Mouse (Mus musculus) limb, embryonic 12.5 days (tissue): Measurements from ENCODE around the gene Abcc9. TPM values are rescaled to one million over a fixed set of nuclear protein-coding genes. Genes with fewer than 3 reads are reported as not detected.
A peak's percentile ranks its signal among the peaks of the same experiment; 100 is the strongest.

ENCODE experiments used
- ATAC-seq: fragments of 200-750 bp; cut with Nextera tagmentation; 2 replicates; pipeline ENCODE4 v1.8.0; 2017; ENCODE audit warnings: low read depth, moderate TSS enrichment; ENCODE audit not compliant: insufficient number of reproducible peaks, insufficient read depth, low FRiP score, low TSS enrichment
- H3K27ac ChIP-seq: fragments of 300-500 bp; sonication (generic); 2 replicates; pipeline ENCODE4 v1.5.1; 2016; ENCODE audit warnings: mild to moderate bottlenecking, moderate library complexity
- H3K27me3 ChIP-seq: fragments of 300-500 bp; sonication (generic); 2 replicates; pipeline ENCODE4 v1.6.1; 2016; ENCODE audit warnings: mild to moderate bottlenecking, moderate library complexity
- H3K36me3 ChIP-seq: fragments of 300-500 bp; sonication (generic); 2 replicates; pipeline ENCODE4 v1.6.1; 2016; ENCODE audit warnings: mild to moderate bottlenecking, moderate library complexity
- H3K4me1 ChIP-seq: fragments of 300-500 bp; sonication (generic); replicated peaks from 2 replicates; pipeline ENCODE4 v1.6.1; 2016
- H3K4me2 ChIP-seq: fragments of 300-500 bp; sonication (generic); 2 replicates; pipeline ENCODE4 v1.6.1; 2016; ENCODE audit warnings: mild to moderate bottlenecking, moderate library complexity
- H3K4me3 ChIP-seq: fragments of 300-500 bp; sonication (generic); replicated peaks from 2 replicates; pipeline ENCODE4 v1.5.1; 2016; ENCODE audit warnings: mild to moderate bottlenecking
- H3K9ac ChIP-seq: fragments of 300-500 bp; sonication (generic); replicated peaks from 2 replicates; pipeline ENCODE4 v1.6.1; 2016; ENCODE audit warnings: mild to moderate bottlenecking, moderate library complexity
- H3K9me3 ChIP-seq: fragments of 300-500 bp; sonication (generic); 2 replicates; pipeline ENCODE4 v1.6.1; 2016; ENCODE audit warnings: mild to moderate bottlenecking, moderate library complexity
- WGBS: fragments of 180-500 bp; shearing (Covaris S2); methylation state at CpG from one replicate; pipeline ENCODE4 v1.1.7; 2016; 5-methylcytosine and 5-hydroxymethylcytosine counted together
- polyA plus RNA-seq: library from polyadenylated mRNA; unstranded; fragments of >200 nt; fragmentation: Nextera tagmentation; extraction: Ambion mirVana; gene quantifications from 2 replicates; pipeline ENCODE4 v1.2.1, GENCODE M21; 2016

Abcc9 gene
- polyA plus RNA-seq, 1 experiment from 2014 or later, result 0.53 TPM

DNA sequence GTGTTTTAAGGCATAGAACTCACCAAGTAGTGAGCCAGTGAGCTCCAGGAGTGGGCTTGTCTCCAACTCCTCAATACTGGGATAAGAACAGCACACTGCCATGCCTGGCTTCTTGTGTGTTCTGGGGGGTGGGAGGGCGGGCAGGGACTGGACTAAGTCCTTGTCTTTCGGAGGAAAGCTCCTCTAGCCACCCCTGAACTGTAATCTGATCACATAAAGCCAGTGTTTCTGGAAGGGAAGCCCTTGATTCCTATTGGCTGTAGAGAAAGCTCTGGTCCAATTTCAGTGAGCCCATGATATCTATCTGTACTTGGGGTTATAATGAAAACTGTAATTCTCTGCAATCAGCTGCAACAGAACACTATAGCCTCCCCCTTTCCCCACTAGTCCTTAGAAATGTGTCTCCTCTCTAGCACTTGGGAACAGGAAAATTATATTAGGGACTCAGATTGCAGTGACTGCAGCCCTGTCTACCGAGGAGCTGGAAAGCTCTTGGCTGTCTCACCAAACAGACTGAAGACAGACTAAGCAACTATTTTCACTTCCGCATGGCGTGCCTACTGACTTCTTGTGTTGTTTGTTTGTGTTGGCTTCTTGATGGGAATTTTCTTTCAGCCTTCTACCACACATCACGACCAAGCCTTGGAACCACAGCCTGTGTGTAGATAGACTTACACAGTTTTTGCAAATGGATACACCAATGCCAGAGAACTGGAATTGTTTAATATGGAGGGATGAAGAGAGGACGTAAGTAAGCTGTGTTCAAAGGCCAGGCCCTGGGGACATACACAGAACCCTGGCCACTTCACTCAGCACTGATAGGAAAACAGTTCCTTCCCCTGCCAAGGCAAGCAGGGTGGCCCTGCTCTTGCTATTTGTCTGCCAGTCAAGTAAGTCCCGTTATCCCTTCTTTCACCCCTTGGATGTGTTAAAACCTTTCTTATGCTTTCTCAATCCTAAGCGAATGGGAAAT is 92.4 kb downstream of the Abcc9 start:
- Histone ChIP-seq H3K27me3 (no peaks in the 10 kb centered on the region), H3K4me3 (no peak overlapping the region), H3K9ac (no peak overlapping the region), H3K4me1 (no peaks in the 10 kb centered on the region; the same call in 1 of the 2 replicates), H3K4me2 (no peak overlapping the region), H3K9me3 (no peaks in the 10 kb centered on the region), H3K36me3 (no peaks in the 10 kb centered on the region), H3K27ac (no peak overlapping the region)
- peak; percentile 66; the same call in 1 of the 2 replicates for ATAC-seq
- WGBS, result 63% methylated on average over 9 of the region's 9 CpGs

DNA sequence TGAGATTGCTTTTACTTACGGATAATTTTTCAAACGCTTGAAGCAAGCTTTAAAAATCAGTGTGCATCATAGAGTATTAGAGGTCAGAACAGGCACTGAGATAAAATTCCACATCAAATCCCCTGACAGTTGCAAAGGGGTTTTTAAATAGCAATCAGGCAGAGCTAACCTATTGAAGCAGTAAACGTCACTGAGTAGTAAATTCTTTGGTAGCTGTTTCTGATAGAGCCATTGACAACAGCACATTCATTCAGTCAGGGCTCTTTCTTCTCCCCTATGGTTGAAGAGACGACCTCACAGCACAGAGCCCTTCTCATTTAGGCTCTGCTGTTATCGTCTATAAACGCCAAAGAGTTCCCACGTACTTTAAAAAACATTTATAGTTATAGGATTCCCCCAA is 95.0 kb downstream of the Abcc9 start:
- no peak overlapping the region for H3K27ac ChIP-seq
- H3K4me3 ChIP-seq, result no peak overlapping the region
- ATAC-seq, result no peak
- no peaks in the 10 kb centered on the region; the same call in 1 of the 2 replicates for H3K4me1 ChIP-seq
- H3K9ac ChIP-seq, result no peak overlapping the region
- 62% methylated on average over 7 of the region's 7 CpGs for WGBS
- no peak overlapping the region for H3K4me2 ChIP-seq
- no peaks in the 10 kb centered on the region for H3K27me3 ChIP-seq
- H3K9me3 ChIP-seq, result no peaks in the 10 kb centered on the region
- no peaks in the 10 kb centered on the region for H3K36me3 ChIP-seq

DNA sequence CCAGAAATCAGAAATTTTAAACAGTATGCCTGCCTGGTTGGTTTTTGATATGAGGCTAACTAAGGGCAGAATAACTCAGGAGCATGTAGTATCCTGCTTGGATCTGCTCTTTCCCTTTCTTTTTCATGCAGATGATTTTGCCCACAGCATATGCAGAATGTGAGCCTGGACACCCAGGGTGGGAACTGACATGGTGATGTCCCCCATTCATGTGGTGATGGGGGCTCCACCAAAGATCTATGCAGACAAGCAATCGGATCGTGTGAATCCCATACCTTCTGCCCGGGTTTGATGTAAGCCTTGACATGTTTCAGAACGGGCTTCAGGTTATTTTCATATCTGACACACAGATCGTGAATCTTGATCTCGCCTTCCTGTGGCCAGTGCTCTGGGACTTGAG is 99.3 kb downstream of the Abcc9 start:
- WGBS, result 74% methylated on average over 6 of the region's 6 CpGs
- Histone ChIP-seq H3K4me3 (no peak overlapping the region), H3K27ac (no peak overlapping the region), H3K4me2 (no peak overlapping the region), H3K9me3 (no peaks in the 10 kb centered on the region), H3K27me3 (no peaks in the 10 kb centered on the region), H3K9ac (no peak overlapping the region), H3K36me3 (no peaks in the 10 kb centered on the region), H3K4me1 (no peaks in the 10 kb centered on the region)
- ATAC-seq, result no peak

DNA sequence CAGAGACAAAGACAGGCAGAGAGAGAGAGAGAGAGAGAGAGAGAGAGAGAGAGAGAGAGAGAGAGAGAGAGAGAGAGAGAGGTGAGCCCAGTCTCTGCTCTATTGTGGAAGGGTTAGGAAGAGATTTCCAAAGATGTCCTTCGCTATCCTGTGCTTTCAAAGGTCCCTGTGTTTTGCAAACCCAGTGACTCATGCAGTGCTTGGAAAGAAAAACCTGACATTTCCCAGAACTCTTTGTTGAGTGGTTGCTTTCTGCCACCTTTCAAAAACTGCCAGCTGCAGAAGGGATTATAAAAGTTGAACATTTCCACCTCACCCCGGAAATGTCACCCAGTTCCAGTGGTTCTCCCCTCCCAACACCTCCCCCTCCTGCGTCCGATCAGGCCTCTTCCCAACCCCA is 123.3 kb downstream of the Abcc9 start:
- no peak overlapping the region for H3K27ac ChIP-seq
- no peak overlapping the region for H3K4me3 ChIP-seq
- H3K4me2 ChIP-seq, result no peak overlapping the region
- H3K4me1 ChIP-seq, result no peaks in the 10 kb centered on the region
- ATAC-seq, result no peak
- H3K36me3 ChIP-seq, result no peaks in the 10 kb centered on the region
- peaks cover 4% of the 10 kb centered on the region for H3K27me3 ChIP-seq
- no peaks in the 10 kb centered on the region for H3K9me3 ChIP-seq
- no peak overlapping the region for H3K9ac ChIP-seq
- 71% methylated on average over 4 of the region's 4 CpGs for WGBS

- Histone ChIP-seq H3K36me3 (no peaks in the 10 kb centered on the region), H3K4me3 (no peak overlapping the region), H3K9me3 (no peaks in the 10 kb centered on the region), H3K27ac (no peak overlapping the region), H3K4me1 (no peaks in the 10 kb centered on the region), H3K4me2 (no peak overlapping the region), H3K27me3 (peaks cover 12% of the 10 kb centered on the region), H3K9ac (no peak overlapping the region)
- ATAC-seq, result no peak
- 80% methylated on average over 6 of the region's 6 CpGs for WGBS
These were observed 124.3 kb downstream of the Abcc9 start for GRCm38 (mm10) chr6:142577801-142578200.

DNA sequence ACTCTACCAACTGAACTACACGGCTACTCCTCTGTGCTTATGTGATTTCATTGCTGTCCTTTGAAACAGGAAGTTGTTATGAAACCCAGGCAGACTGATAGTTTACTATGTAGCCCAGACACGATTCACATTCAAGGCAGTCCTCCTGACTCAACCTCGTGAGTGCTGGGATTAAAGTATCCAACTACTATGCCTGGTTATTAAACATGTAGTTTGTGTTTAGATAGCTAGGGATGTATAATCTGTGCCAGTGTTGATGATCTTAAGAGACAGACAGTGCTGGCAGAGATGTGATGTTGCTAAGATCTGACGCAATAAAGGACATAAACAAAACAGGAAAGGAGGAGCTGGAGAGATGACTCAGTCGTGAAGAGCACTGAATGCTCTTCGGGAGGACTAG is 129.2 kb downstream of the Abcc9 start:
- Histone ChIP-seq H3K27ac (no peak overlapping the region), H3K4me3 (no peak overlapping the region), H3K4me2 (no peak overlapping the region), H3K9me3 (no peaks in the 10 kb centered on the region), H3K4me1 (peaks cover 3% of the 10 kb centered on the region; the same call in 1 of the 2 replicates), H3K27me3 (peaks cover 53% of the 10 kb centered on the region), H3K9ac (no peak overlapping the region), H3K36me3 (no peaks in the 10 kb centered on the region)
- ATAC-seq, result no peak
- 56% methylated on average over 6 of the region's 6 CpGs for WGBS

DNA sequence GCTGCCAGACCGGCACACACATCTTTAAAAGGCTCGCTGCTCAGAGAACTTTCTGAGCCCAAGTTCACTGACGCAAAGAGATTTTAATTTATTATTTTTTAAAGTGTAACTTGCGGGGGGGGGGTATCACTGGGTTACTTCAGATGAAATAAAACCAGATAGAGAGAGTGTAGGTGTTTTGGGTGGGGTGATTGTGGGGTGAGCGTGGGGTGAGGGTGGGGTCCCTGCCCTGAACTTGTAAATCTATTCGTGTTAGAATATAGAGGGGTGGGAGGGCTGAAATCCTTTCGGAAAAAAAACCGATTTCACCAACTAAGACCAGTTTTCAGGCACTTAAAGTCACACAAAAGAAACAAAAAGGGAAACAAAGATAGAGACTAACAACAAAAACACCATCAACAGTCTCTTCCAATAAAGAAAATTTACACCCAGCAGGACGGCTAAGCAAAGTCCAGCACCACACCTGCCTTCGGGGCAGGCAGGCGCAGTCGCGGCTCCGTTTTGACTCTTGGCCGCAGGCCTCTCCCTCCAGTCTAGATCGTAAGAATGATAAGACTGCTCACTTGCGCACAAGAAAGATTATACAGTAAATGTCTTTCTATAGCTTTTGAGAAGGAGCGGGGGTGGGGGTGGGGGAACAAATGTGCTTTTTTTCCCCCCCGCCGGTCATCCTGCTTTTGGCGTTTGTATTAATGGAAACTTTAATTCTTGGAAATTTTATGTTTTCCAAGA is 130.3 kb downstream of the Abcc9 start:
- Histone ChIP-seq H3K4me3 (peak overlapping the region; percentile 47), H3K9ac (peak overlapping the region; percentile 55), H3K27me3 (peaks cover 61% of the 10 kb centered on the region), H3K4me1 (peaks cover 3% of the 10 kb centered on the region; the same call in 1 of the 2 replicates), H3K4me2 (peak overlapping the region; percentile 91), H3K27ac (no peak overlapping the region), H3K9me3 (no peaks in the 10 kb centered on the region), H3K36me3 (no peaks in the 10 kb centered on the region)
- peak; percentile 46; the same call in 1 of the 2 replicates for ATAC-seq
- WGBS, result 3% methylated on average over 21 of the region's 21 CpGs

- no peaks in the 10 kb centered on the region for H3K9me3 ChIP-seq
- WGBS, result 0% methylated on average over 34 of the region's 34 CpGs
- H3K36me3 ChIP-seq, result no peaks in the 10 kb centered on the region
- peak within 1 kb of the TSS; percentile 55 for H3K9ac ChIP-seq
- H3K27ac ChIP-seq, result no peak within 1 kb of the TSS
- H3K4me3 ChIP-seq, result peak within 1 kb of the TSS; percentile 47
- ATAC-seq, result peak; percentile 87
- H3K4me1 ChIP-seq, result peaks cover 3% of the 10 kb centered on the region; the same call in 1 of the 2 replicates
- peaks cover 62% of the 10 kb centered on the region for H3K27me3 ChIP-seq
- H3K4me2 ChIP-seq, result peak within 1 kb of the TSS; percentile 91
These were observed 131.0 kb downstream of the Abcc9 start, which contains the start of gene Kcnj8 for GRCm38 (mm10) chr6:142571055-142571618. TSS of gene Kcnj8 (minus strand) at chr6:142571614.

DNA sequence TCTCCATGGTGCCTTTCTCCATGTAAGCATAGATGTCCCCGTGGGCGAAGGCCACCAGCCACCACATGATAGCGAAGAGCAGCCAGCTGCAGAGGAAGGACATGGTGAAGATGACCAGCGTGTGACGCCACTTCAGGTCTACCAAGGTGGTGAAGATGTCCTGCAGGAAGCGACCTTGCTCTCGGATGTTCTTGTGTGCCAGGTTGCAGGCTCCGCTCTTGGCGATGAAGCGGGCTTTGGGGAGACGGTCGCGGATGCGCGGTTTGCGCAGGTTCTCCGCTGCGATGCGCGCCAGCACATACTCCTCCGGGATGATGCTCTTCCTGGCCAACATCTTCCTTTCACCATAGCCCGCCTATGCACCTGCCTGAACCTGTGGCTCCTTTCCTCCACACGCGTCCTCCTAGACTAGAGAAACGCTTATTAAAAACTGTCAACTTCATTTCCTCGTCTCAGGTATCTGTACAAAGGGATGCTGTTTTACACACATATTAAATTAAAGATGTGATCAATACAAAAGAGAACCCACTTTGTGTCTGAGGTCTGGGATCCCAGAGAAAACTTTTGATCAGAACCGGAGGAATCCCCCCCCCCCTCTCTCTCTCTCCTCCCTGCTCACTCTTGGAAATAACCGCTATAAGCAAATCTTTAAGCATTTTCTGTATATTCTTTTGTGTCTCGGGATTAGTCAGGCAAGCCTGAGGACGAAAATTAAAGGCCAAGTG is 131.9 kb downstream of the Abcc9 start:
- Histone ChIP-seq H3K4me2 (peak overlapping the region; percentile 19), H3K27me3 (peaks cover 65% of the 10 kb centered on the region), H3K4me3 (peak overlapping the region; percentile 47; the same call in 1 of the 2 replicates)

DNA sequence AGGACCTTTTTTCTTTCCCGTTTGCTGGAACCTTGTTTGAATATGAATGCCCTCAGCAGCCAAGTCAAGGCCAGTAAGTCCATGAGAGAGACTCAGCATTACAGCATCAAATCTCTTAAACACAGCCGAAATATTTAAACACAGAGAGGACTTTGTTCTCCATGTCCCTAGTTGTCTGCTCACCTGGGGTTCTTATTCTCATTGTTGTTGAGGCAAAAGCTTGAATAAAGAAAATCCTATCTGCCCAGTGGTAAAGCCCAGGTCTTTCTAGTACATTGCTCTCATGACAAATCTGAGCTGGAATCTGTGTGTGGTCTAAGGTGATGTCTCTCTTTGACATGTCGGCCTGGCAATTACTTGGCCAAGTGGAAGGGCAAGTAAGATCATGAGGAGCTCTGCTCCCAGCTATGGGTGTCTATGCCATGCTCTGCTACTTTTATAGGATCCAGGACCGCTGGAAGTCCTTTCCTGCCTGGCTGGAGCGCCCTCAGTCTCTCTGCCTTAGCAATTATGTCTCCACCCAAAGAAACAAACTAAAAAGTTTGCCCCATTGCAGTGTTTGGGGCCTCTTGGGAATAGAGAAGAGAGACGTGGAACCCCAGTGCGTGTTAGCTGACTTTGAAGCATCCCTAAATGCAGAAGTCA is 133.3 kb downstream of the Abcc9 start:
- Histone ChIP-seq H3K27ac (no peak overlapping the region), H3K4me2 (no peak overlapping the region), H3K36me3 (no peaks in the 10 kb centered on the region), H3K4me3 (no peak overlapping the region), H3K27me3 (peaks cover 61% of the 10 kb centered on the region), H3K9me3 (no peaks in the 10 kb centered on the region), H3K4me1 (peaks cover 3% of the 10 kb centered on the region; the same call in 1 of the 2 replicates), H3K9ac (no peak overlapping the region)
- WGBS, result 42% methylated on average over 7 of the region's 7 CpGs
- no peak for ATAC-seq

More for the DNA sequence above, 131.9 kb downstream of the Abcc9 start:
- H3K9me3 ChIP-seq, result no peaks in the 10 kb centered on the region
- no peak for ATAC-seq
- H3K36me3 ChIP-seq, result no peaks in the 10 kb centered on the region
- H3K4me1 ChIP-seq, result peaks cover 3% of the 10 kb centered on the region; the same call in 1 of the 2 replicates
- WGBS, result 7% methylated on average over 30 of the region's 30 CpGs
- H3K9ac ChIP-seq, result no peak overlapping the region
- no peak overlapping the region for H3K27ac ChIP-seq
